Mouse (Mus musculus) embryonic facial prominence, embryonic 12.5 days (tissue): ENCODE measurements at regions not wholly inside any gene's neighbourhood (a gene's known extent, or its start where the extent isn't known, plus 50 kb on each side); places are given as distances from the start of the nearest gene placed in this dataset.
A peak's percentile ranks its signal among the peaks of the same experiment; 100 is the strongest.

Experiments used
- ATAC-seq: fragments of 200-750 bp; cut with Nextera tagmentation; 2 replicates; pipeline ENCODE4 v1.8.0; 2017; ENCODE audit not compliant: insufficient number of reproducible peaks, insufficient read depth, low FRiP score, low TSS enrichment
- H3K27ac ChIP-seq: fragments of 300-500 bp; sonication (generic); 2 replicates; pipeline ENCODE4 v1.5.1; 2016; ENCODE audit warnings: mild to moderate bottlenecking
- H3K27me3 ChIP-seq: fragments of 300-500 bp; sonication (generic); 2 replicates; pipeline ENCODE4 v1.6.1; 2016; ENCODE audit warnings: mild to moderate bottlenecking, moderate library complexity
- H3K36me3 ChIP-seq: fragments of 300-500 bp; sonication (generic); 2 replicates; pipeline ENCODE4 v1.6.1; 2016; ENCODE audit warnings: mild to moderate bottlenecking
- H3K4me1 ChIP-seq: fragments of 300-500 bp; sonication (generic); 2 replicates; pipeline ENCODE4 v1.6.1; 2016
- H3K4me2 ChIP-seq: fragments of 300-500 bp; sonication (generic); replicated peaks from 2 replicates; pipeline ENCODE4 v1.6.1; 2016; ENCODE audit warnings: mild to moderate bottlenecking, moderate library complexity
- H3K4me3 ChIP-seq: fragments of 300-500 bp; sonication (generic); 2 replicates; pipeline ENCODE4 v1.5.1; 2016; ENCODE audit warnings: mild to moderate bottlenecking
- H3K9ac ChIP-seq: fragments of 300-500 bp; sonication (generic); 2 replicates; pipeline ENCODE4 v1.6.1; 2016; ENCODE audit warnings: mild to moderate bottlenecking, moderate library complexity
- H3K9me3 ChIP-seq: fragments of 300-500 bp; sonication (generic); 2 replicates; pipeline ENCODE4 v1.6.1; 2016; ENCODE audit warnings: mild to moderate bottlenecking, moderate library complexity
- WGBS: fragments of 180-500 bp; shearing (Covaris S2); methylation state at CpG from one replicate; pipeline ENCODE4 v1.1.7; 2016; 5-methylcytosine and 5-hydroxymethylcytosine counted together

- H3K27ac ChIP-seq = no peak overlapping the region
- ATAC-seq = no peak
- 88% methylated on average over 5 of the region's 5 CpGs for WGBS
Observed at GRCm38 (mm10) chr12:39751850-39752249, 286.0 kb downstream of the Arl4a start.

GRCm38 (mm10) chr12:39742156-39743063 lies 295.4 kb downstream of the Arl4a start:
- no peak overlapping the region for H3K4me2 ChIP-seq
- no peaks in the 10 kb centered on the region for H3K27me3 ChIP-seq
- H3K27ac ChIP-seq = no peak overlapping the region
- no peaks in the 10 kb centered on the region for H3K9me3 ChIP-seq
- no peak overlapping the region for H3K9ac ChIP-seq
- 0 out of 2 replicates have a peak, but pooled peaks have one; percentile 28 for ATAC-seq
- H3K4me1 ChIP-seq = no peaks in the 10 kb centered on the region
- no peak overlapping the region for H3K4me3 ChIP-seq
- 60% methylated on average over 11 of the region's 11 CpGs for WGBS
- no peaks in the 10 kb centered on the region for H3K36me3 ChIP-seq

More at GRCm38 (mm10) chr12:39751850-39752249, 286.0 kb downstream of the Arl4a start:
- no peak overlapping the region for H3K4me2 ChIP-seq
- H3K27me3 ChIP-seq = no peaks in the 10 kb centered on the region
- no peaks in the 10 kb centered on the region for H3K4me1 ChIP-seq
- no peak overlapping the region for H3K9ac ChIP-seq
- H3K36me3 ChIP-seq = no peaks in the 10 kb centered on the region
- no peaks in the 10 kb centered on the region for H3K9me3 ChIP-seq
- no peak overlapping the region for H3K4me3 ChIP-seq

- 12% methylated on average over 13 of the region's 13 CpGs for WGBS
- no peaks in the 10 kb centered on the region for H3K4me1 ChIP-seq
- no peak overlapping the region; the same call in 1 of the 2 replicates for H3K4me2 ChIP-seq
- no peaks in the 10 kb centered on the region for H3K9me3 ChIP-seq
- no peaks in the 10 kb centered on the region for H3K27me3 ChIP-seq
- no peak overlapping the region for H3K9ac ChIP-seq
- no peak overlapping the region for H3K27ac ChIP-seq
- no peak for ATAC-seq
- H3K36me3 ChIP-seq = no peaks in the 10 kb centered on the region
- H3K4me3 ChIP-seq = no peak overlapping the region
Observed at GRCm38 (mm10) chr12:39741051-39741847, 296.6 kb downstream of the Arl4a start.

- H3K9me3 ChIP-seq = no peaks in the 10 kb centered on the region
- no peaks in the 10 kb centered on the region for H3K36me3 ChIP-seq
- H3K4me3 ChIP-seq = no peak overlapping the region
- H3K4me1 ChIP-seq = no peaks in the 10 kb centered on the region
- no peaks in the 10 kb centered on the region for H3K27me3 ChIP-seq
- ATAC-seq = no peak
- no peak overlapping the region for H3K4me2 ChIP-seq
- WGBS = 75% methylated on average over 3 of the region's 3 CpGs
- no peak overlapping the region for H3K27ac ChIP-seq
- H3K9ac ChIP-seq = no peak overlapping the region
Observed at GRCm38 (mm10) chr12:39736966-39737365, 300.9 kb downstream of the Arl4a start.

- no peaks in the 10 kb centered on the region for H3K9me3 ChIP-seq
- no peaks in the 10 kb centered on the region for H3K27me3 ChIP-seq
- ATAC-seq = no peak
- no peaks in the 10 kb centered on the region for H3K4me1 ChIP-seq
- no peak overlapping the region for H3K9ac ChIP-seq
- no peak overlapping the region for H3K4me3 ChIP-seq
- H3K27ac ChIP-seq = no peak overlapping the region
- no peaks in the 10 kb centered on the region for H3K36me3 ChIP-seq
- WGBS = 64% methylated on average over 9 of the region's 9 CpGs
- H3K4me2 ChIP-seq = no peak overlapping the region
Observed at GRCm38 (mm10) chr12:39736097-39736920, 301.5 kb downstream of the Arl4a start.

GRCm38 (mm10) chr12:39734176-39734575 lies 303.6 kb downstream of the Arl4a start:
- Histone ChIP-seq H3K4me1 (no peaks in the 10 kb centered on the region), H3K4me2 (no peak overlapping the region), H3K9ac (no peak overlapping the region), H3K9me3 (no peaks in the 10 kb centered on the region), H3K27me3 (no peaks in the 10 kb centered on the region), H3K27ac (no peak overlapping the region), H3K36me3 (no peaks in the 10 kb centered on the region), H3K4me3 (no peak overlapping the region)
- no peak for ATAC-seq
- 76% methylated on average over 2 of the region's 2 CpGs for WGBS

- no peak for ATAC-seq
Observed at GRCm38 (mm10) chr12:39731177-39731576, 306.6 kb downstream of the Arl4a start.

GRCm38 (mm10) chr12:39729255-39729654 lies 308.6 kb downstream of the Arl4a start:
- H3K9me3 ChIP-seq = no peaks in the 10 kb centered on the region
- H3K9ac ChIP-seq = no peak overlapping the region
- 69% methylated on average over 2 of the region's 2 CpGs for WGBS

More at GRCm38 (mm10) chr12:39731177-39731576, 306.6 kb downstream of the Arl4a start:
- WGBS = 61% methylated on average over 3 of the region's 3 CpGs
- Histone ChIP-seq H3K4me1 (no peaks in the 10 kb centered on the region), H3K4me3 (no peak overlapping the region), H3K9ac (no peak overlapping the region), H3K36me3 (no peaks in the 10 kb centered on the region), H3K9me3 (no peaks in the 10 kb centered on the region), H3K4me2 (no peak overlapping the region), H3K27me3 (no peaks in the 10 kb centered on the region), H3K27ac (no peak overlapping the region)

GRCm38 (mm10) chr12:39724172-39724571 lies 313.7 kb downstream of the Arl4a start:
- no peak for ATAC-seq
- no peak overlapping the region for H3K27ac ChIP-seq
- no peak overlapping the region for H3K4me3 ChIP-seq
- no peak overlapping the region for H3K4me2 ChIP-seq
- 83% methylated on average over 2 of the region's 2 CpGs for WGBS
- no peaks in the 10 kb centered on the region for H3K9me3 ChIP-seq
- H3K27me3 ChIP-seq = no peaks in the 10 kb centered on the region
- no peaks in the 10 kb centered on the region for H3K4me1 ChIP-seq
- H3K36me3 ChIP-seq = no peaks in the 10 kb centered on the region
- no peak overlapping the region for H3K9ac ChIP-seq

More at GRCm38 (mm10) chr12:39729255-39729654, 308.6 kb downstream of the Arl4a start:
- no peak overlapping the region for H3K4me2 ChIP-seq
- no peaks in the 10 kb centered on the region for H3K27me3 ChIP-seq
- H3K4me3 ChIP-seq = no peak overlapping the region
- H3K4me1 ChIP-seq = no peaks in the 10 kb centered on the region
- ATAC-seq = no peak
- H3K27ac ChIP-seq = no peak overlapping the region
- H3K36me3 ChIP-seq = no peaks in the 10 kb centered on the region

GRCm38 (mm10) chr12:39715120-39715519 lies 322.7 kb downstream of the Arl4a start:
- Histone ChIP-seq H3K27me3 (no peaks in the 10 kb centered on the region), H3K4me3 (no peak overlapping the region), H3K4me2 (no peak overlapping the region), H3K27ac (no peak overlapping the region), H3K9ac (no peak overlapping the region), H3K36me3 (no peaks in the 10 kb centered on the region), H3K4me1 (no peaks in the 10 kb centered on the region), H3K9me3 (no peaks in the 10 kb centered on the region)
- no peak for ATAC-seq
- 62% methylated on average over 4 of the region's 4 CpGs for WGBS

GRCm38 (mm10) chr12:39714169-39714794 lies 323.5 kb downstream of the Arl4a start:
- Histone ChIP-seq H3K36me3 (no peaks in the 10 kb centered on the region), H3K4me1 (no peaks in the 10 kb centered on the region), H3K27ac (no peak overlapping the region), H3K27me3 (no peaks in the 10 kb centered on the region), H3K4me3 (no peak overlapping the region), H3K4me2 (no peak overlapping the region), H3K9me3 (no peaks in the 10 kb centered on the region), H3K9ac (no peak overlapping the region)
- WGBS = 82% methylated on average over 2 of the region's 2 CpGs
- ATAC-seq = no peak
